Mouse (Mus musculus): ENCODE measurements around the gene Zfp422.

Zfp422 gene

GRCm38 (mm10) chr6:116628539-116629171 lies at the start of gene Zfp422:
Zfp422 (minus strand) TSS chr6:116628999.
- peak; percentile 88 for DNase-seq (ENCODE audit: low spot score)

- no peak for DNase-seq (ENCODE audit: low spot score)
Measured at GRCm38 (mm10) chr6:116677321-116677720, 48.5 kb upstream of the Zfp422 start.

GRCm38 (mm10) chr6:116676355-116676913 lies 47.6 kb upstream of the Zfp422 start:
- no peak for DNase-seq (ENCODE audit: low spot score)

GRCm38 (mm10) chr6:116674283-116674886 lies 45.6 kb upstream of the Zfp422 start:
- DNase-seq (ENCODE audit: low spot score), result no peak

GRCm38 (mm10) chr6:116673471-116674282 lies 44.9 kb upstream of the Zfp422 start, which contains the start of gene Rassf4:
Rassf4 (minus strand) TSS chr6:116673952.
- peak; percentile 93 for DNase-seq (ENCODE audit: low spot score)

- DNase-seq (ENCODE audit: low spot score), result peak; percentile 39
Measured at GRCm38 (mm10) chr6:116672349-116672748, 43.5 kb upstream of the Zfp422 start.

- DNase-seq (ENCODE audit: low spot score), result peak; percentile 34
Measured at GRCm38 (mm10) chr6:116671768-116672167, 43.0 kb upstream of the Zfp422 start.

- DNase-seq (ENCODE audit: low spot score), result peak; percentile 78
Measured at GRCm38 (mm10) chr6:116671031-116671430, 42.2 kb upstream of the Zfp422 start.

GRCm38 (mm10) chr6:116670144-116670543 lies 41.3 kb upstream of the Zfp422 start:
- peak; percentile 75 for DNase-seq (ENCODE audit: low spot score)

- peak; percentile 42 for DNase-seq (ENCODE audit: low spot score)
Measured at GRCm38 (mm10) chr6:116668682-116669470, 40.1 kb upstream of the Zfp422 start.

- DNase-seq (ENCODE audit: low spot score), result peak; percentile 43
Measured at GRCm38 (mm10) chr6:116667382-116667781, 38.6 kb upstream of the Zfp422 start.

- peak; percentile 50 for DNase-seq (ENCODE audit: low spot score)
Measured at GRCm38 (mm10) chr6:116666892-116667291, 38.1 kb upstream of the Zfp422 start.

GRCm38 (mm10) chr6:116666085-116666750 lies 37.4 kb upstream of the Zfp422 start:
- peak; percentile 55 for DNase-seq (ENCODE audit: low spot score)

GRCm38 (mm10) chr6:116664830-116665229 lies 36.0 kb upstream of the Zfp422 start:
- DNase-seq (ENCODE audit: low spot score), result no peak

GRCm38 (mm10) chr6:116664031-116664430 lies 35.2 kb upstream of the Zfp422 start:
- no peak for DNase-seq (ENCODE audit: low spot score)

GRCm38 (mm10) chr6:116663364-116663763 lies 34.6 kb upstream of the Zfp422 start:
- DNase-seq (ENCODE audit: low spot score), result no peak

- DNase-seq (ENCODE audit: low spot score), result peak; percentile 92
Measured at GRCm38 (mm10) chr6:116653684-116654454, 25.1 kb upstream of the Zfp422 start.

- DNase-seq (ENCODE audit: low spot score), result no peak
Measured at GRCm38 (mm10) chr6:116653191-116653590, 24.4 kb upstream of the Zfp422 start.

- no peak for DNase-seq (ENCODE audit: low spot score)
Measured at GRCm38 (mm10) chr6:116651437-116652118, 22.8 kb upstream of the Zfp422 start.

GRCm38 (mm10) chr6:116650406-116650805 lies 21.6 kb upstream of the Zfp422 start, which contains the start of gene Depp1:
Depp1 (plus strand) TSS chr6:116650609.
- no peak for DNase-seq (ENCODE audit: low spot score)

Data from retina, embryonic 14.5 days (tissue).